Mouse (Mus musculus) kidney, adult 9 months (tissue): ENCODE measurements around the gene Chn2.

Experiments
- DNase-seq: peaks from one replicate; pipeline ENCODE4 v3.0.0; 2022

The Chn2 gene

GRCm38 (mm10) chr6:54313071-54313470 is 273.7 kb downstream of the Chn2 start:
- DNase-seq = no peak

- no peak for DNase-seq
These were observed 279.3 kb downstream of the Chn2 start for GRCm38 (mm10) chr6:54318618-54319017.

GRCm38 (mm10) chr6:54319198-54319597 is 279.8 kb downstream of the Chn2 start:
- peak; percentile 62 for DNase-seq

GRCm38 (mm10) chr6:54320236-54320635 is 280.9 kb downstream of the Chn2 start:
- no peak for DNase-seq

GRCm38 (mm10) chr6:54325246-54325885 is 286.0 kb downstream of the Chn2 start, which contains the start of gene Prr15:
TSS of gene Prr15 (plus strand) at chr6:54325835.
- no peak for DNase-seq

GRCm38 (mm10) chr6:54326671-54327625 is 287.6 kb downstream of the Chn2 start:
- DNase-seq = peak; percentile 85

- peak; percentile 72 for DNase-seq
These were observed 288.3 kb downstream of the Chn2 start for GRCm38 (mm10) chr6:54327626-54328003.

GRCm38 (mm10) chr6:54328783-54329182 is 289.4 kb downstream of the Chn2 start:
- DNase-seq = peak; percentile 60

- no peak for DNase-seq
These were observed 290.2 kb downstream of the Chn2 start for GRCm38 (mm10) chr6:54329598-54329997.

GRCm38 (mm10) chr6:54330166-54330565 is 290.8 kb downstream of the Chn2 start:
- peak; percentile 79 for DNase-seq

- DNase-seq = no peak
These were observed 292.4 kb downstream of the Chn2 start for GRCm38 (mm10) chr6:54331765-54332164.

GRCm38 (mm10) chr6:54332203-54332602 is 292.8 kb downstream of the Chn2 start:
- no peak for DNase-seq

GRCm38 (mm10) chr6:54333116-54333651 is 293.8 kb downstream of the Chn2 start:
- DNase-seq = no peak

GRCm38 (mm10) chr6:54333652-54334396 is 294.5 kb downstream of the Chn2 start:
- DNase-seq = peak; percentile 86

GRCm38 (mm10) chr6:54337321-54337720 is 298.0 kb downstream of the Chn2 start:
- DNase-seq = no peak

GRCm38 (mm10) chr6:54341133-54341532 is 301.8 kb downstream of the Chn2 start:
- DNase-seq = no peak

- no peak for DNase-seq
These were observed 302.9 kb downstream of the Chn2 start for GRCm38 (mm10) chr6:54342223-54342622.
